Mouse (Mus musculus) lung, postnatal 25 days (tissue): ENCODE data around the gene Rangrf.
"Not testable (repeated sequence)": the region's sequence is repeated elsewhere in the genome, so short reads cannot be mapped to it uniquely, and the experiment has no call there.

Source experiments
- DNase-seq: peaks from one replicate; pipeline ENCODE4 v3.0.0; 2022; ENCODE audit warnings: low spot score

The Rangrf gene

DNA sequence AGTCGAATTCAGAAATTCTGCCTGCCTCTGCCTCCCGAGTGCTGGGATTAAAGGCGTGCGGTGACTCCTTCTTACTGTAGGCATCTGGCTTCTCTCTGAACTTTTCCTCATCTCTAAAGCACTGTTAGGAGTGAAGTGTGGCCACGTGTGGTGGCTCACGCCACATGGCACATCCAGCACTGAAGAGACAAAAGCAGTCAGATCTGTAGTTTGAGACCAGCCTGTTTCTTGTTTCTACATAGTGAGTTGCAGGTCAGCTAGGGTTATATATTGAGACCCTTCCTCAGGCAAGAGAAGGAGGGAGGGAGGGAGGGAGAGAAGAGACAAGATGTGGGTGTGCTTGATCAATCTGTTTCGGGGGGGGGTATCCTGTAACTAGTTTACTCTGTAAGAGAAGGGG, at the start of gene Rangrf:
TSS of gene Rangrf (minus strand) at position 101 of the 400 bp plus-strand sequence.
- DNase-seq, result no peak

DNA sequence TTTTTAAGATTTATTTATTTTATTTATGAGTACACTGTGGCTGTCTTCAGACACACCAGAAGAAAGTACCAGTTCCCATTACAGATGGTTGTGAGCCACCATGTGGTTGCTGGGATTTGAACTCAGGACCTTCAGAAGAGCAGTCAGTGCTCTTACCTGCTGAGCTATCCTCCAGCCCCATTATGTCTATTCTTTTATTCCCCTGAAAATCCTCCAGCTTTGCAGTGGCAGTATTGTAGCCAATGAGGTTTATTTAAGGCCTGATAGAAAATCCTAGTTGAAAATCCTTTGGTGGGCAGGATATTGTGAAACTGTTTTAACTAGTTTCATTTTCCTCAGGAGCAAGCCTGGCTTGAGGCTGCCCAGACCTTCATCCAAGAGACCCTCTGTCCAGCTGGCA, 45.7 kb upstream of the Rangrf start:
- DNase-seq, result no peak

DNA sequence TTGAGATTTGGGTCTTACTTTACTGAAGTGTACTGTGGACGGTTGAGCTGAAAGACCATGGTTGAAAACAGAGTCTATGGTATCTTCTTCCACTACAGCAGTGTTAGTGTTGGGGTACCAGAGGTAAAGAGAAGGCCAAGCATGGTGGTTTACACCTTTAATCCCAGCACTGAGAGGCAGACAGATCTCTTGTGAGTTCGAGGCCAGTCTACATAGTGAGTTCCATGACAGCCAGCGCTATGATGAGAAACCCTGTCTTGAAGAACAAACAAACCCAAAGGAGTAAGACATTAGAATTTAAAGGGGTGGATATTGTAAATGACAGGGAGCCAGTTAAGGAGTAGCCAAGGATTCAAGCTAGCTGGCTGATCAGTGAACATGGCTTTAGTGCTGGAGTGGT, 41.8 kb upstream of the Rangrf start:
- DNase-seq, result no peak

DNA sequence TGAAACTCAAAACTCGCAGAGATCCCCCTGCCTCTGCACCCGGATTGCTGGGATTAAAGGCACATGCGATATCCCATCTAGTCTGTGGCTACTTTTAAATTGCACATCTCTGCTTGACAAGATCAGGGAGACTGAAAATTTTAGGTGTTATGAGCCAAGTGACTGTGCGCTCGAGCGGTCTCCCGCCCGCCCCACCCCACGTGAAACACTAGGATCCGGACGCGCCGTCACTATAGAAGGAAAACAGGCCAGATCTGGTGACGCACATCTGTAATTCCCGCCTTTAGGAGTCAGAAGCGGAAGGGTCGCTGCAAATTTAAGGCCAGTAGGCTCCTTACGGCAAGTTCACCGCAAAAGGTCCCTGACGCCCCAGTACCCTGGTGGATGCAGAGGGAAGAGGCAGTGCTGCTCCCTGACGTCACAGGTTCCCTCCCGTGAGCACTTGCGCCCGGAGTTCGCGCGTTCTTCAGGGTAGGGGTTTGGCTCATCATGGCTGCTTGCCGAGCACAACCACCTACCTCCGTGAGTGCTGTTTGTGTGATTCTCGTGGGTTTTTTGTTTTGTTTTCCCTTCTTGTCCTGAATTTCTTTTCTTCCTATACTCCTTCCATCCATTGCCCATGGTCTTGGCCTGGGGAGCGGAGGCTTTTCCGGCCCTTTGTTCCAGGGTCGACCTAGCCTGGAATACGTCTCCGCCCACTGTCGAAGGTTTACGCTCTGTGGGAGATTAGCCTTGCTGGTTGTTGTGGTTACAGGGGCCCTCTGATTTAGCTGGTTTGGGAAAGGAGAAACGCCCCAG, 40.9 kb upstream of the Rangrf start, which contains the start of gene Ctc1:
TSS of gene Ctc1 (plus strand) at position 268 of the 798 bp plus-strand sequence.
- DNase-seq, result peak; percentile 92

DNA sequence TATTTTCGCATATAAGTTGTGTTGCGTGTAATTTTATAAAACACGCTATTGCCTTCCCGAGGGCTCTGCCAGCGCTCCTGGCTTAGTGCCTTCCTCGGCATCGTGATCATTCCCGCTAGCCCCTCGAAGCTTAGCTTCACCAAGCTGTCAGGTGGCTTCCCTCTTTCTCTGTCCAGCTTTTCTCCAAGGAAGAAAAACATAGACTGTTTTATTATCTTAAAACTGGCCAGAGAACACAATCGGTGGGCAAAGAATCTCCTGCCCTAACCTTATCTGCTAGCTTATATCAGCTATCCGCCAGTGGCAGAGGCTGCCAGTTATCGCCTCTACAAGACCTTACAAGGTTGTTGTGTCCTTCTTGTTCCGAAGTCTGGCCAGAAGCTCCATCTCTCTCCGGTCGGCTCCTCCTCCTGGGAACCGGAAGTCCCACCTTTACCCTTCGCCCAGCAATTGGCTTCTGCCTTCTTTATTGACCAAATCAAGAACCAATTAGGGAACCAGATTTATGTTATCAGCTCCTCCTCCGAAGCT, 37.2 kb upstream of the Rangrf start:
- peak; percentile 95 for DNase-seq

DNA sequence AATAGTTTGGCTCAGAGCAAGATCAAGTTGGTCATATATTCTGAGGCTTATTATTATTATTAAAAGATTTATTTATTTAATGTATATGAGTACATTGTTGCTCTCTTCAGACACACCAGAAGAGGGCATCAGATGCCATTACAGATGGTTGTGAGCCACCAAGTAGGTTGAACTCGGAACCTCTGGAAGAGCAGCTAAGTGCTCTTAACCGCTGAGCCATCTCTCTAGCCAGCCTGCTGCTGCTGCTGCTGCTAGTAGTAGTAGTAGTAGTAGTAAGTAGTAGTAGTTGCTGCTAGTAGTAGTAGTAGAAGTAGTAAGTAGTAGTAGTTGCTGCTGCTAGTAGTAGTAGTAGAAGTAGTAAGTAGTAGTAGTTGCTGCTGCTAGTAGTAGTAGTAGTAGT, 36.5 kb upstream of the Rangrf start:
- not testable (repeated sequence) for DNase-seq

DNA sequence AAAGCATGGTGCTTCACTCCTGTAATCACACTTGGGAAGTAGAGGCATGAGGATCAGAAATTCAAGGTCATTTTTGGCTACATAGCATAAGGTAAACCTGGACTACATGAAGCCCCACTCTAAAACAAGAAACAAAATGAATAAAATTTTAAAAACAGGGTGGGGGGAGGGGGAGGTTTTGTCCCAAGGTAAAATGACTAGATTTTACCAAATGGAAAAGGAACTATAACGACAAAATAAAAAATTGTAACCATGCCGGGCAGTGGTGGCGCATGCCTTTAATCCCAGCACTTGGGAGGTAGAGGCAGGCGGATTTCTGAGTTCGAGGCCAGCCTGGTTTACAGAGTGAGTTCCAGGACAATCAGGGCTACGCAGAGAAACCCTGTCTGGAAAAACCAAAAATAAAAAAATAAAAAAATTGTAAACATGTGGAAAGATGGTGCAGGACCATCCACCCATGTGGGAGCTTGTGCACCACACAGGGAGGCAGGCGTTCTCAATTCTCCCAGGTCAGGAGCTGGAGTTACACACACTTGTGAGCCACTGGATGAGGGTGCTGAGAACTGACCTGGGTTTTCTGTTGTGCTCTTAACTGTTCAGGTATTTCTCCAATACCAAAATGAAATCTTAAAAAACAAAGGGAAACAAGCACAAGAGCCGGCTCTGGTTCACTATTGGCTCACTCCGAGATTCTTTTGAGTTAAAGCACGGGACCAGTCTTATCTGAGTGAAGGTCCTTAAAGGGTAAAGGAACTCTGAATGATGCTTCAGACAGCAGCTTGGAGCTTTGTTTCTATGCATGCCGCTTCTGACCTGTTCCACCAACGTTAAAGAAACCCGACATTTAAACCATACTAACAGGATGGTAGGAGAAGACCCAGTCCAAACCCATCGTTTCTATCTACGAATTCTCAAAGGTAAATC, 35.7 kb upstream of the Rangrf start:
- no peak for DNase-seq

DNA sequence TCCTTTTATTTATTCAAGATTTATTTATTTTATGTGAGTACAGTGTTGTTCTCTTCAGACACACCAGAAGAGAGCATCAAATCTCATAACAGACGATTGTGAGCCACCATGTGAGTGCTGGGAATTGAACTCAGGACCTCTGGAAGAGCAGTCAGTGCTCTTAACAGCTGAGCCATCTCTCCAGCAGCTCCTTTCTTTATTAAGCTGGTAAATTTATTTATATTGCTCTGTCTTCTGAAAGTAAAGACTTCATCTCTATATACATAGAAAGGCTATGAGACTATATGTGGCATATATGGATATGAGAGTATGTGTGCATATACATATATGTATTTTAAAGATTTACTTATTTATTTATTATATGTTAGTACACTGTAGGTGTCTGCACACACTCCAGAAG, 34.5 kb upstream of the Rangrf start:
- no peak for DNase-seq

DNA sequence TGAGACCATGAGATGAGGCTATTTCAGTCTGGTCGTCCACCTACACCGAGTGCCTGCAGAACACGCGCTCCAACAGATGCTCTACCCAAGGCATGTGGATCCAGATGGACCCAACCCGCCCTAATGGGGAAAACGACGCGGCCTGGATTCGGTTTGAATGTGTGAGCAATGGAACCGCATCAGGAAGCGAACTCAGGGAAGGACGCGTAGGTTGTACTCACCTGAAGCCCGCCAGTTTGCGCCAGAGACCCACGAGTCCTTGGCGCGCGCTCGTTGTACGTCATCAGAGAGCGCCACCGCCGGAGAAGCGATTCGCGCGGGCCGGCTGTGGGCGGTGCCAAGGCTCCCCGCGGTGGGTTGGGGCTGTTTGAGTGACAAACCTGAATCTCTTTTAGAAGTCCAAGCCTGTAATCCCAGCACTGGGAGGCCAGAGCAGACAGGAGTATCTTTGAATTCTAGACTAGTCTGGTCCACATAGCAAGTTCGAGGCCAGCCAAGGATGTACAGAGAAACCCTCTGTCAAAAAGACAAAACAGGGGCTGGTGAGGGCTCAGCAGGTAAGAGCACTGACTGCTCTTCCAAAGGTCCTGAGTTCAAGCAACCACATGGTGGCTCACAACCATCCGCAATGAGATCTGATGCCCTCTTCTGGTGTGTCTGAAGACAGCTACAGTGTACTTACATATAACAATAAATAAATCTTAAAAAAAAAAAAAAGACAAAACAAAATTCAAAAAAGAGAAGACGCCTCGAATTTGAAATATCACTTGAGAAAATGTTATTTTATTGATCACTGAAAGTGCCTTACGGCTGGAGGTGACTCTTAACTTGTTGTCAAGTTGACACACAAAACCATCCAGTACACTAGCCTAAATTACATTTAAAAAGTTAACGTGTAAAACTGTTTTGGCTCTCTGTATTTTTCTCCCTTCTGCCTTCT, 33.5 kb upstream of the Rangrf start, which contains the start of gene Pfas:
TSS of gene Pfas (minus strand) at position 279 of the 940 bp plus-strand sequence.
- DNase-seq, result peak; percentile 90

DNA sequence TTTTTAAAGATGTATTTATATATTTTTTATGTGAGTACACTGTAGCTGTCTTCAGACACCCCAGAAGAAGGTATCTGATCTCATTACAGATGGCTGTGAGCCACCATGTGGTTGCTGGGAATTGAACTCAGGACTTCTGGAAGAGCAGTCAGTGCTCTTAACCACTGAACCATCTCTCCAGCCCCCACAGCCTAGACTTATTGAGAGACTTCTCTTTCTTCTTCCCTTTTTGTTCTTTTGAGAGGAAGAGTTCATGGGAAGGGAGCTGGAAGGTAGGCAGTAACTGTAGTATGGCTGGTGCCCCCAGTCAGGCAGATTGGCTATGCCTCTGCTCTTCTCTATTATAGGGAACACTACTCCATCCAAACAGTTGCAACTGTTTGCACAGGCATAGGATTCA, 31.6 kb upstream of the Rangrf start:
- DNase-seq, result not testable (repeated sequence)

DNA sequence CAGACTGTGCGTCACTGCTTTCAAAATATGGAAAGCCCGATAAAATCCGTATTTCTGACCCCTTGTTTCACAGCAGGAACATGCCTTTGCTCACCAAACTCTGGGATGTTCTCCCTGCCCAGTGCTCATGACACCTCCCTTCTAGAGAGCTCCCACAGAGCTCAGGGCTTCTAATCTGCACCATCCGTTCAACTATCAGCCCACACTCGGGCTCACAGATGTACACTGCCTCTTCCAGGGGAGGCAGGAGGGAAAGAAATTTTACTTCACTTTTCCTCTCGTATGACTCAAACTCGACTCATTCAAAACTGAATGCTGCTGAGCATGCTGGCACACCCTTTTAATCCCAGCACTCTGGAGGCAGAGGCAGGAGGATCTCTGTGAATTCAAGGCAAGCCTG, 30.2 kb upstream of the Rangrf start:
- DNase-seq, result no peak

DNA sequence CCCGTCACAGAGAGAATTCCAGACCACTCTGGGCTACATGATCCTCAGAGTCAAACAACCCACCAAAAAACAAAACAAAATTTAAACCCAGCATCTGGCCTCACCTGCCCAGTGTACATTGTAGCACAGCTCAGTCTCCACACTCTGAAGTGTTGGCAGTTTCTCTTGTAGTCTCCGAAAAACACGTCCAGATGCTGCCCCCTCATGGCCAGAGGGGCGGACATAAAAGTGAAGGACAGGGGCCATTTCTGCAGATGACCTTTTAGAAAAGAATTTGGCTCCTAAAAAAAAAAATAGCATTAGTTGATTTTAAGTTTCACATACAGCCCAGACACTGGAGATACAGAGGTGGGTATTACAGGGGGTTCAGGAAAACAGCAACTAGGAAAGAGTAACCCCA, 28.6 kb upstream of the Rangrf start:
- DNase-seq, result no peak

DNA sequence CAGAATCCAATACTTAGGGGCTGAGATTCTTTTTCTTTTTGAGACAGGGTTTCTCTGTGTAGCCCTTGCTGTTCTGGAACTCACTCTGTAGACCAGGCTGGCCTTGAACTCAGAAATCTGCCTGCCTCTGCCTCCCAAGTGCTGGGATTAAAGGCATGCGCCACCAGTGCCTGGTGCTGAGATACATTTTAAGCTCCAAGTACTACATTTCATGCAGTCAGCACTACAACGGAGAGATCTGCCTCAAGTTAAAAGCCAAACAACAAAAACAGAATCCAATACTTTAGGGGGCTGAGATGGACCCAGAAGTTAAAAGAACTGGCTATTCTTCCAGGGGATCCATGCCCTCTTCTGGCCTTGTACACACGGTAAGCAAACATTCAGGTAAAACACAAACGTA, 27.8 kb upstream of the Rangrf start:
- not testable (repeated sequence) for DNase-seq

DNA sequence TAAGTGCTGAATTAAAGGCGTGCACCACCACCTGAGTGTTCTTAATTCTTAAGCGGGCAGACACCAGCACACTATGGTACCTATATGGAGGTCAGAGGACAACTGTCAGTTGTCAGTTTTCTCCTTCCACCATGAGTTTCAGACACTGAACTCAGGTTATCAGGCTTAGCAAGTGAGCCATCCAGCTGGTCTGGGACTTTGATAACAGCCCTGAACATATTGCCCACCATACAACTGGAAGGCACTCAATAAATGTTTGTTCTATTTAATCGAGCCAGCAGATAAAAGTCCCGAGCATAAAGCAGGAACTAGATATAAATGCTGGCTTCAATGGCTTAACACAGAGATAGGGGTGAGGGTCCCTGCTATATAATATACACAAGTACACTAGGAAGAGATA, 22.1 kb upstream of the Rangrf start:
- DNase-seq, result no peak

DNA sequence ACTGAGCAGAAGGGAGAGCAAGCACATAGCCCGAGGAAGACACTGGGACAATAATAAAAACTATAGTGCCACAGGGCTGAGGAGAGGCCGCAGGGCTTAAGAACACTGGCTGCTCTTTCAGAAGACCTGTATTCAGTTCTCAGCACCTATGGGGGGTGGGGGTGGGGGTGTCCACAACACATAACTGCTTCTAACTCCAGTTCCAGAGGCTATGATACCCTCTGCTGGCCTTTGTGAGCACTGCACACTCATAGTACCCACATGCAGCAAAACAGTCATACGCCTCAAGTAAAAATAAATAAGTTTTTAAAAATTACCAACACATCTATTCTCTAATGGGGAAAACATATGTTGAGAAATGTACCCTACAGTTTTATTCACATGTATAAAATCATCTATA, 19.4 kb upstream of the Rangrf start:
- DNase-seq, result no peak

DNA sequence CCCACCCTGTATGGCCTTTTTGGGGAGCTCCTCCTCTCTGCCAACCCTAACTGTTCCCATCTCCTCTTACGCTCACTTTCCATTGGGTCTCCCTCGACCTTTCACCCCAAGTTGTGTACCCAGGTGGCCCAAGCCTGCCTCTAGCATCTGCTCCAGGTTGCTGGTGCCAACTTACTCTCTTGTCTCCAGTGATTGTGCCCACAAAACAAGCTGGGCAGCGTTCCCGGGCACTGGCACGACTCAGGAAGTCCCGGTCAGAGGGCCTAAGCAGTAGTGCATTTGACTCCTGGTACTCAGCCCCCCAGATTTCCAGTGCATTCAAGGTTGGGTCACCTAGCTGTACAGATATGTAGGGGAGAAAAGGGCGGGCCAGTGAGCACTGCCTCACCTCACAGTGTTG, 18.1 kb upstream of the Rangrf start:
- no peak for DNase-seq

DNA sequence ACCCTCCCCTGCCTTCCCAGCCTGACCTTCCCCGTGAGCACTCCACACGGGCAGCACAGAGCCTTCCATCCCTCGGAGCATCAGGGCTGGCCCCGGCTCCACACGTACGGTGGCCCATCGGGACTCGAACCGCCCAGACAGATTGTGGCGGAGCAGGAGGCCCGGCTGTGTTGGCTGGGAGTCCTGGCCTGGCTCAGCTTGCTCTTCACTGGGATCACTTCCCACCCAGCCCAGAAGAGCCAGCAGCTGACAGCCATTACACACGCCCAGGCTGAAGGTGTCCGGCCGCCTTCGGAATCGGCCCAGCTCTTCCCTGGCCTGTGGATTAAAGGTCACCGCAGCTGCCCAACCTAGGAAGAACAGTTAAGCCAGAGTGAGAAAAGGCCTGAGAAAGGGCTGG, 13.4 kb upstream of the Rangrf start:
- DNase-seq, result no peak

DNA sequence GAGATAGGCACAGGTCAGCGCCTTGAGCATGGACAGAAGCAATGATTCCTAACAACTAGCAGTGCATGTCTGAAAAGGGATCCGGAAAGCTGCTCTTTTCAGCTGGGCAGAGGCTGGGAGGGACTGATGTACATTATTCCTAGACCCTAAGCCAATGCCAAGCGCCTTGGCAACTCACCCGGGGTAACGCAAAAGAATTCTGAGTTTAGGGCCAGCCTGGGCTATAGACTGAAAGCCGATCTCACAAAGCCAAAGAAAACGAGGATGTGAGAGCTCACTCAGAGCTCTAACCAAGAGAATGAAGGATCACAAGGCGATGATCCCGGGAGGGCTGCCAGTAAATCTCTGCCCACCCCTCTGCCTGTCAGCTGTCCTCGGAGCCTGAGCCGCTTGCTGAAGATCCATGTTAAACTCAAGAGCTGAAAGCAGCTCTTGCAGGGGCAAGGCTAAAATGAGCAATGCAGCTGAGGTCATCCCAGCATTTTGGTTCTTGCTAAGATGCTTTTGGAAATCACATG, 12.4 kb upstream of the Rangrf start:
- DNase-seq, result no peak

DNA sequence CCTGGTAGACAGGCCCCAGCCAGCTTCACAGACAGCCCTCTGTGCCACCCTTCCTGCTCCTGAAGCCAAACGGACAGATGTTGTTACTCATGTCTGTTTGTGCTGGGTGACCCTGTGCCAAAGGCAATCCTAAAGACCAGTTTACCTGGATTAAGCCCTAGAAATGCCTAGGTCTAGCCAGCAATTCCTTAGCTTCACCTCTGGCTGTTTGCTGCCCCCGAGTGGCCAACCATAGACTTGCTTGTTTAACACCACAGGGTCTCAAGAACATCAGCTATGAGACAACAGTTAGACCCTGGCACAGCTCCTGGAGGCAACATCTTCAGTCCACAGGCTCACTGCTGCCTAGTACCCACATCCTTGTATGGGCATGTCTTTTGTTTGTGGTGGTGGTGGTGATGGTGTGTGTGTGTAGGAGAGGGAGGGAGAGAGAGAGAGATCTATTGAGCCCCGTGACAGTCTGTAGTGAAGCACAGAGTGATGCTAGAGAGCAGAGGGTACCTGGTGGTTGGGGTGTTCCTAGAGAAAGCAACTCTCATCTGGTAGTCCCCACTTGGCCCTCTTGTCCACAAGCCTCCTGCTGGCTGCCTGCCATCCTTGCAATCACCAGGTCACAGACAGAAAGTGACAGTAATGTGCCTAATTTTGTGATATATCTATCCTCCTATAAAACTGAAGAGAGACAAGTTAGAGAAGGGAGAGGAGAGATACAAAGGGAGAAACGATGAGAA, 7.8 kb upstream of the Rangrf start:
- peak; percentile 80 for DNase-seq

DNA sequence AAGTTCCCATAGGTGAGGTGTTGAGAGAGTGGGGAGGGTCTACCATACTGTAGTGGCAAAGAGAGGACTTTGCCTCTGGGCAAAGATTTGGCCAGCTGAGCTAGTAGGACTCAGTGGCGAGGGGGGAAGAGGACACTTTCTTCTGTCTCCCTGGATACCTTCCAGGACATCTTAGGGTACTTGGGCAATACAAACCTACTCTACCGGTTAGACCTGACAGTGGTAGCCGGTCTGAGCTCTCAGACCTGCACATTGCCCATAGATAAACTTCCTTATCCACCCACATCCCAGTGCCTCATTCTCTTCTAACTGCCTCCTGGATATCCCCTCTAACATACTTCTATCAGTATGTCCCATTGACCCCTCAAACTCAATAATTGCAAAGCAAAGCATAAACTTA, 5.9 kb upstream of the Rangrf start:
- DNase-seq, result no peak

DNA sequence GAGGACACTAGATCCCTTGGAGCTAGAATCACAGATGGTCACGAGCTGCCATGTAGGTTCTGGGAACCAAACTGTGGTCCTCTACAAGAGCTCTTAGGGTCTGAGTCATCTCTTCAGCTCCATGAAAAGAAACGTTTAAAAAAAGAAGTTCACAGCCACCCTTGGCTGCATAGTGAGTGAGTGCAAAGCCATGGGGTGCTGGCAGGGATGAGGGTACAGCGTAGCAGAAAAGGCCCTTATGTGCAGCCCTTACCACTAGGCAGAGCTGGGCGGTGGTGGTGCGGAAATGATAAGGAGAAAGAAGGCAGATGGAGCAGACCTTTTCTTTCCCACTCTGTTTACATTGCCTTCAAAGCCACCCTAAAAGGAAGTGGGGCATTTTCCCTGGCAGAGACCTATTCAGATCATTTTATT, 4.3 kb upstream of the Rangrf start:
- DNase-seq, result no peak
